Mouse (Mus musculus) natural killer cell, adult 2 months (primary cell): Measurements from ENCODE around the gene Cmtr1.
"Not testable (repeated sequence)": the region's sequence is repeated elsewhere in the genome, so short reads cannot be mapped to it uniquely, and the experiment has no call there.

Experiments
- DNase-seq, 2 experiments: peaks; one replicate each; pipeline ENCODE4 v3.0.0; 2022; ENCODE audit warnings: low spot score in 2 of 2

Cmtr1 gene

GRCm38 (mm10) chr17:29704781-29705180 is 44.4 kb downstream of the Cmtr1 start:
- peak in 1 of 2 experiments; percentile 54 for DNase-seq

- no peak for DNase-seq
Observed at GRCm38 (mm10) chr17:29705881-29706280, 45.5 kb downstream of the Cmtr1 start.

GRCm38 (mm10) chr17:29706981-29707545 is 46.7 kb downstream of the Cmtr1 start:
- no peak for DNase-seq

DNA sequence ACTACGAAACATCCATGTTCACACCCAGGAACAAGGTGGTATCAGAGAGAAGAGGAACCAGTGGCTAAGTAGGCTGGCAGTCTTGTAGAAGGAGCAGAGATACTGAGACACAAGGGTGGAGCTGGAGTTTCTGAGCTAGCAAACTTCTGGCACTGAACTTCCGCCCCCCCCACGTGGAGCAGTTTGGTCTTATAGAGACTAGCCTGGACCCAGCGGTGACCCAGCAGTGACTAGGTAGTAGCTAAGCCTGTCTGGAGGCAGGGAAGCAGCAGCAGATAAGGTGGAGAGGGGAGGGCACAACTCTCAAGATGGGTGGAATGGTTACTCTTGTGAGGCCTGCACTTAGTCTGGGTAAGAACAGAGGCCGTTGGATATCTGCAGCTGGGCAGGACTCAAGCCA is 48.4 kb downstream of the Cmtr1 start:
- no peak for DNase-seq

DNA sequence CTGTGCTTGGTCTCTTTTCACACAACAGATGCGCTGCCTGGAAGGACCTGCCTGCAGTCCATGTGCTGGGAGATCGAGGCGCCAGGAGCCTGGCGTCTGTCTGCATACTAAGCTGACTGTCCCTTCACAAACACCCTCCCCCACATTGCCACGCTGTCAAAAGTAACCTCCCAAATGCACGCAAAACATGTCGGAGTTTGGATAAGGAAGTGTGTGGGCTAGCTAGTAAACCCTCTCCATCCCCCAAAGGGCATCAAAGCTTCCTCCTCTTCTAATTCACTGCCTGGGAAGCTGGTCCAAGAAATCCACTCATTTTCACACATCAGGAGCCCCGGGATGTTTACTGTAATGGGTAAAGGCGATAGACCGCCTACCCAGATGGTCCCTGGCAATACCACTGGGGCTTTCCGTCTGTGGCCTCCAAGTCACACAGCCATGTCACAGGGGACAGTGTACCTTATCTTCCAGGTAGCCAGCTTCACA is 50.2 kb downstream of the Cmtr1 start:
- DNase-seq, result no peak

DNA sequence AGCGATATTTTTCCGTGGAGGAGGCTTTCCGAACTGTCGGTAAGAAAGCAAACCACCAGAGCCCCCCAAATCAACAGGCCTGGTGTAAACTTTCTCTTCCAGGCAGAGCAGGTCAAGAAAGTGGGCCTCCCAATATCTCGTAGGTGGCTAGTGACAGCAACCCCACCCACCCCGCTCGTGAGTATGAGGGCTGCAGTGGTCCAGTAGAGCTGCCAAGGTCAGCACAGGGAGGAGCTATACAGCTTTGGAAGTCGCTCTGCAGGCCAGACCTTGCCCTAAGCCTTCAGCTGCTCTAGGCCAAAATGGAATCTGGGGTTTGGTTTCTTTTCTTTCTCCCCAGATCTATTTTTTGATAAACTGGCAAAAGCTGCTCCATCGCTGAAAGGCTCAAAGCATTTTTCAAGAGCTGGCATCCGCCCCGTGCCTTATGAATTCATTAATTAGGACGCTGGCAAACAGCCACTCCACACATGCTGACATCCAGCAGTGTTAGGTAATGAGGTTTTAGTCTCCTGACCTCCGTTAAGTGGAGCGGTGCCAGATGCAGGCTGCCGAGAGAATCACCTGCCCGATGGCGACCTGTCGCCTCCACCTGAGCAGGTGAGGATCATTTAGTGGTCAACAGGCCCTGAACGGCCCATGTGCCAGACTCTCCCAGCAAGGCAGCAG is 50.8 kb downstream of the Cmtr1 start:
- no peak for DNase-seq

- DNase-seq, result no peak
Observed at GRCm38 (mm10) chr17:29711745-29712431, 51.5 kb downstream of the Cmtr1 start.

DNA sequence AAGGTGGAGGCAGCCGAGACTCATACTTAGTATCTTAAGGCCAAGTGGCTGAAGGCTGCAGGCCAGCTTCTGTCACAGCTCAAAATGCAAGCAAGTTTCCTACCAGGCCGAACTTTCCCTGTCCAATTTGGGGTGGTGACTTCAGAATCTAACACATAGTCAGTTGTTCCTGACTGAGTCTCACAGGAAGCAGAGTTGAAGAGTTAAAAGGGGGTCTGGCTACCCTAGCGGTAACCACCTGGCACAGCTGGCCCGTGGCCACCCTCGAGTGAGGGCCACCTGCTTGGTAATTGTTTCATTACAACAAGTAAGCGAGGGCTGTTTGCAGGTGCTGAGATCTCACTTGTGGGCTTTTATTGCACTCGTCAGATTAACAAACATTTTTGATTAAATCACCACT is 52.2 kb downstream of the Cmtr1 start:
- DNase-seq, result no peak

DNA sequence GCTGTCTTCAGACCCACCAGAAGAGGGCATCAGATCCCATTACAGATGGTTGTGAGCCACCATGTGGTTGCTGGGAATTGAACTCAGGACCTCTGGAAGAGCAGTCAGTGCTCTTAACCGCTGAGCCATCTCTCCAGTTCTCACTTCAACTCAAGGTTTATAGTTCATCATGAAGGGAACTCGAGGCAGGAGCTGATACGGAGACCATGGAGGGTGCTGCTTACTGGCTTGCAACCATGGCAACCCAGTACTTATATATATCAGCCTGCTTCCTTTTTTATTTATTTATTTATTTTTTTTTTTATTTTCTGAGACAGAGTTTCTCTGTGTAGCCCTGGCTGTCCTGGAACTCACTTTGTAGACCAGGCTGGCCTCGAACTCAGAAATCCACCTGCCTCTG is 53.3 kb downstream of the Cmtr1 start:
- DNase-seq, result not testable (repeated sequence)

DNA sequence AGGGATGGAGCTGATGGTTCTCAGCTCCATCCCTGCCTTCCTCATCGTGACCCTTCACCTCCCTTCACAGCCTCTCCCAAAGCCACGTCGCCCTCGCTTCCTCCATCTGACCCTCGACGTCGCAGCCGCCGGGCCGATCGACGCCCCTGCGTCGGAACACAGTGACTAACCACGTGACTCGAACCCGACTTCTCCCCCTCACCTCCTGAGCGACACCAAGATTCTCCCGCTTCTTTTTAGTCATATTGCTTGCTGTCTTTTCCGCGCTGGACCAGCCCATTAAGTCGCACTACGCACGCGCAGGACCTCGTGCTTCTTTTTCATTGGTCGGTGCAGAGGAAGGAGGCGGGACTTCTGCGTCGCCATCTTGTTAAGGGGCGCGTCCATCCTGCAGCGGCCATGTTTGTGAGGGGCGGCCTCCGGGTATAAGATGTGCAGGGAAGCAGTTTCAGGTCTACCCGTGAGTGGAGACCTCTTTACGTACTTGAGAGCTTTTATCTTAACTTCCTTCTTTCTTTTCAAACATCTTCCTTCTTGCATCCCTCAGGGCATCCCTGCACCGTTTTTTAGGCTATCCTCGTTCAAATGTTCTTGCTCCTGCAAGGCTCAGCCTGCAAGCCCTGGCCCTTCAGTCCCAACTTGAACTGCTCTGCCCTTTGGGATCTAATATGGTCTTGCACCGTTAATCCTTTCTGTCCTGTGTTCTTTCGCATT is 56.5 kb downstream of the Cmtr1 start, which contains the start of gene Ccdc167:
Ccdc167 (minus strand) TSS at position 313 of the 714 bp plus-strand sequence.
- DNase-seq, result peak; percentile 96

DNA sequence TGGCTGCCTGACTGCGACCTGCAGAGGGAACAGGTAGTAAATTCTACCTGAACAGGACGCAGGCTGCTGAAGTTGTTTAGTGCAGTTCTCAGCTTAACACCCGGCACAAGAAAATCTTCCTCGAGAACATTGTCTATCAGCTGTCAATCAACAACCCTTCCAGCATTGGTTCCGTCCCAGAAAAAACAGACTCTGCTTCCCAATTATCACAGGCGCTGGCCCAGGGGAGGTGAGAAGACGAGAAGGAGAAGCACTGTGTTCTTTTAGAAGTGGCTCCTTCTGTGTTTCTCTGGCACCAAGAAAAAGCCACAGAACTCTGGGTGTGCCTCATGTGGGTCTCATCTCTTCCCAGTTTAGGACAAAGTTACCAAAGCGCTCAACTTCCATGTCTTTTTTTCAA is 58.3 kb downstream of the Cmtr1 start:
- no peak for DNase-seq

- no peak for DNase-seq
Observed at GRCm38 (mm10) chr17:29719628-29720575, 59.5 kb downstream of the Cmtr1 start.

DNA sequence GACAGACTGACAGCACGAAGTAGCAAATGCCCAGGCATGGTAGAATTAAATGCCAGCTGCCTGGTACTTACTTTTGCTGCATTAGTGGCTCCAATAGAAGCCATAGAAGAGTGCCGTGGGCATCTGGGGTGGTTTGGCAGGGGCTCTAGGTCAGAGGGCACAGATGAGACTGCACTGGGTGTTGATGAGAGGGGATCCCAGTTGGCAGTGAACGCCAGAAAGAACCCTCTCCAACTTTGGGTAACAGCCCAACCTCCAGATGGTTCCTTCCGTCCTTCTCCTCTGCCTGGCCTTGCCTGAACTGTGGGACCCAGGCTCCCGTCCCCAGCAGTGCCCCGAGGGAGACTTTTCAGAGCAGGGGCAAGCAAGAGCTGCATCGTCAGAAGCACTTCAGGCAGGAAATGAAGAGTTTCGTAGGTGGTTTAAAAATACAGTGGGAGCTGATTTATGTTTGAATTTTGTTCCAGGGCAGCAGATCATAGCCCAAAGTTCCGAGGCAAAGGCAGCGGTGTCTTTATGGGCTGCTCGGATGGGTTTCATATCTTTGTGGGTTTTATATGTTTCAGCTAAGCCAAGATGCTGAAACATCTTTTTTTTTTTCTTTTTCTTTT is 60.5 kb downstream of the Cmtr1 start:
- no peak for DNase-seq

- DNase-seq, result no peak
Observed at GRCm38 (mm10) chr17:29724610-29725009, 64.2 kb downstream of the Cmtr1 start.

- no peak for DNase-seq
Observed at GRCm38 (mm10) chr17:29725027-29725620, 64.7 kb downstream of the Cmtr1 start.

DNA sequence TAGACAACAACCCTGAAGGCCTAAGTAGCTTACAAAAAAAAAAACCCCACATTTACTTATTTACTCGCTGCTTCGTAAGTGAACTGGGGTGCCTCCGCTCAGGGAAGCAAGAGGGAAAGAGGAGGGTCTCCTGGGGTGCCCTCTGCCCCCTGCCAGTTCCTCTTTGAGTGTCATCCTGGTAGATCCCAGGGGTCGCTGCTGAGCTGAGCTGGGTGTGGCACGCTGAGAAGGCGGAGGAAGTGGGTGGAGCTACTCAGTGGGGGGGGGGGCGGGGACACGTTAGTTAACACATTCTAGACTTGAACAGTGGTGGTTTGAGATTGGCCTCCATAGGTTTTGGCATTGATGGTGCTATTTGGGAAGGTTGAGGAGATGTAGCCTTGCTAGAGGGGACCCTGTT is 67.7 kb downstream of the Cmtr1 start:
- no peak for DNase-seq

GRCm38 (mm10) chr17:29730510-29731265 is 70.3 kb downstream of the Cmtr1 start:
- no peak for DNase-seq

DNA sequence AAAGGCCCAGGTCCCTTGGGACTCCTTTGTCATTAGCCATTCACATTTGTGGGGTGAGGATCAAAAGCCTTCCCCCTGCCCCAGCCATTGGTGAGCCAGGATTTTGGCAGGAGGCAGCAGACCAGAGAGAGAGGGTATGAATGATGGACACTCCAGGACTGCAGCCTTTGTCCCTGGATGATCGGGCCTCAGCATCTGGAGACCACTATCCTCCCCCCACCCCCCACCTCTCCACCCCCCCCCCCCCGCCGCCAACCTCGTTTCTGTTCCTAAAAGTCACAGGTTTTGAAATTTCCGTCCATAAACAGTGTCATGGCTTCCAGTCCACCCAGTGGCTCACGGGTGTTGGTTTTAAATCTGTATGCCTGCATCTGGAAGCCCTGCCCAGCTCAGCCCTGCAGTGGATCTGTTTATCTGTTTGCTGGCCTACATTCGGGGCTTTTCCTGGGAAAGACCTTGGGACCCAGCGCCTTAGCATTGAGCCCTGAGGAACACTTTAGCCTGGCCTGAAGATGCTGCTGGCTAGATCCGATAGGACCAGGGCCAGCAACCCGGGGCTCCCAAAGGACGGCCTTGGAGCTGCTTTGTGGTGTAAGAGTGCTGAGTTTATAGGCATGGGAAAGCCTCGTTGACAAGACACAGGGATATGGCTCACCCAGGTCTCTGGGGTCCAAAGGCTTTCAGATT is 71.0 kb downstream of the Cmtr1 start:
- no peak for DNase-seq

GRCm38 (mm10) chr17:29731953-29732325 is 71.5 kb downstream of the Cmtr1 start:
- DNase-seq, result no peak
